Mouse (Mus musculus): Measurements from ENCODE around the gene Npr2. TPM values are rescaled to one million over a fixed set of nuclear protein-coding genes. Genes with fewer than 3 reads are reported as not detected.

Npr2 gene
- total and polyA plus RNA-seq, 3 experiments: 35.9 to 57.0 (median 43.4) TPM

GRCm38 (mm10) chr4:43655656-43656338 is 24.1 kb downstream of the Npr2 start:
- H3K9ac ChIP-seq (ENCODE audit: low read depth, low read length): peak overlapping the region; percentile 89
- H3K27ac ChIP-seq: peak overlapping the region; percentile 79
- H3K4me3 ChIP-seq: peak overlapping the region; percentile 92
- TF ChIP-seq POLR2A (IDR thresholded peaks at IDR 0.05; ENCODE audit: insufficient read depth, low read depth, low read length) (no peak), CTCF (IDR thresholded peaks at IDR 0.05) (no peak), EP300 (IDR thresholded peaks at IDR 0.05; ENCODE audit: insufficient read depth, low read depth, low read length) (0 out of 2 replicates have a peak, but pooled peaks have one; percentile 36)
- no peaks in the 10 kb centered on the region for H3K27me3 ChIP-seq (ENCODE audit: control insufficient read depth, insufficient read depth, low read length)
- H3K79me2 ChIP-seq (replicated peaks; ENCODE audit: control insufficient read depth, insufficient read depth, low read length): no peaks in the 10 kb centered on the region
- intact Hi-C loops (cut with DNase I): loop anchor here (2.0 to 5.0 kb wide), 3 partner anchors 25 to 93 kb away; partner anchors contain the start of genes Creb3, Gba2, Npr2 and Rgp1
- H3K36me3 ChIP-seq (ENCODE audit: control insufficient read depth, insufficient read depth, low read length): no peaks in the 10 kb centered on the region
- no peak for DNase-seq
- 6% methylated on average over 34 of the region's 34 CpGs for WGBS
- no peaks in the 10 kb centered on the region for H3K4me1 ChIP-seq (ENCODE audit: control insufficient read depth, insufficient read depth, low read length)

DNA sequence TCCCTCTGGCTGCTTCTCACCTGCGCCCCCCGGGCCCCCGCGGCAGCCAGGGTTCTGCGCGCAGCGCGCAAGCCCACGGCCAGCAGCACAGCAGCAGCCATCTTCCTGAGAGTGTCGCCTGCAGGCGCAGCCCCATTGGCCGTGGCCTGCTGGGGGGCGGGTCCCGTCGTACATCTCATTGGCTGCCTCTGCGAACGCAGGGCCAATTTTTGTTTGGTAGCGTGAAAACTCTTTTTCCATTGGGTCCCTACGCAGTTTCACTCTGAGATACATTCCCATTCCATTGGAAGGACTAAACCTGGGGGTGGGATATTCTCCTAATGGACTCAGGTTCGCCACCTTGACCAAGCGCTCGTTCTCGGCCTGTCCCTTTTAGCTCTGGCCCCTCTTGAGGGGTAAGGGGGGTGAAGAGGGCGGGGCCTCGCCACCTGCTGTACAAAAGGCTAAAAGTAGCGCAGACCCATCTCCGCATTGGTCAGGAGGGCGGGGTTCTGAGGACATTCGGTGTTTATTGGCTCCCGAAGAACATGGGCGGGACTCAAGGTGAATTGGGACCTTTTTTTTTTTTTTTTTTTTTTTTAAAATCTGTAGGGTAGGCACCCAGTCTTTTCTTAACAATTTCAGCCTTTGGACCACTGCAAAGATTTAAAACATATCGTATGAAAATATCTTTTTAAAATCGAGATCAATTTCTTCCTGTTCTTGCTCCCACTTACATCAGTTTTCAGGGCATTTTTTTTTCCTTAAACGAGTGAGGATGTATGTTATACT is 24.8 kb downstream of the Npr2 start, which contains the start of gene Hint2:
Gene Hint2 (minus strand): TSS at position 128 of the 771 bp plus-strand sequence.
- intact Hi-C loops (cut with DNase I): loop anchor here (2.0 to 5.0 kb wide), 3 partner anchors 26 to 94 kb away; partner anchors contain the start of genes Creb3, Gba2, Npr2 and Rgp1
- Histone ChIP-seq H3K9ac (ENCODE audit: low read depth, low read length) (peak within 1 kb of the TSS; percentile 89), H3K4me3 (peak within 1 kb of the TSS; percentile 92), H3K79me2 (replicated peaks; ENCODE audit: control insufficient read depth, insufficient read depth, low read length) (no peaks in the 10 kb centered on the region), H3K4me1 (ENCODE audit: control insufficient read depth, insufficient read depth, low read length) (no peaks in the 10 kb centered on the region), H3K27ac (peak within 1 kb of the TSS; percentile 79), H3K27me3 (ENCODE audit: control insufficient read depth, insufficient read depth, low read length) (no peaks in the 10 kb centered on the region), H3K36me3 (ENCODE audit: control insufficient read depth, insufficient read depth, low read length) (no peaks in the 10 kb centered on the region)
- 2% methylated on average over 34 of the region's 34 CpGs for WGBS
- peak; percentile 91 to 95 for DNase-seq
- peak; percentile 33; the same call in 1 of the 2 replicates for TF ChIP-seq CTCF (IDR thresholded peaks at IDR 0.05)
- TF ChIP-seq EP300 (IDR thresholded peaks at IDR 0.05; ENCODE audit: insufficient read depth, low read depth, low read length): no peak
- TF ChIP-seq POLR2A (IDR thresholded peaks at IDR 0.05; ENCODE audit: insufficient read depth, low read depth, low read length): peak; percentile 91

DNA sequence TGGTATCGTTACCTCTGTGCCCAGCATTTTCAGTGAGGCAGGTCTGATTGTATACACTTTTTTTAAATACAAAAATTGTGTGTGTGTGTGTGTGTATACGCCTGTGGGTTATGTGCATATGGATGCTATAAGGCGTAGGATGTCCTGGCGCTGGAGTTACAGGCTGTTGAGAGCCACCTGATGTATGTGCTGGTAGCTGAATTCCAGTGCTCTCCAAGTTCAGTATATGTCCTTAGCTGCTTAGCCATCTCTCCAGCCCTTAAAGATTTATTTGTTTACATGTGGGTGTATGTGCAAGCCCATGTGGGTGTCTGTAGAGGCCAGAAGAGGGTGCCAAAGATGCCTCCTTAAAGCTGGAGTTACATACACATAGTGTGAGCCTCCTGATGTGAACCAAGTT is 25.4 kb downstream of the Npr2 start:
- H3K9ac ChIP-seq (ENCODE audit: low read depth, low read length): no peak overlapping the region
- DNase-seq: no peak
- peak overlapping the region; percentile 79 for H3K27ac ChIP-seq
- 56% methylated on average over 4 of the region's 4 CpGs for WGBS
- intact Hi-C loops (cut with DNase I): loop anchor here (2.0 to 5.0 kb wide), 3 partner anchors 26 to 95 kb away; partner anchors contain the start of genes Creb3, Gba2, Npr2 and Rgp1
- H3K4me3 ChIP-seq: peak overlapping the region; percentile 92
- TF ChIP-seq POLR2A (IDR thresholded peaks at IDR 0.05; ENCODE audit: insufficient read depth, low read depth, low read length): no peak
- TF ChIP-seq CTCF (IDR thresholded peaks at IDR 0.05): 0 out of 2 replicates have a peak, but pooled peaks have one; percentile 16
- no peak for TF ChIP-seq EP300 (IDR thresholded peaks at IDR 0.05; ENCODE audit: insufficient read depth, low read depth, low read length)
- no peaks in the 10 kb centered on the region for H3K4me1 ChIP-seq (ENCODE audit: control insufficient read depth, insufficient read depth, low read length)
- H3K36me3 ChIP-seq (ENCODE audit: control insufficient read depth, insufficient read depth, low read length): no peaks in the 10 kb centered on the region
- no peaks in the 10 kb centered on the region for H3K79me2 ChIP-seq (replicated peaks; ENCODE audit: control insufficient read depth, insufficient read depth, low read length)
- H3K27me3 ChIP-seq (ENCODE audit: control insufficient read depth, insufficient read depth, low read length): no peaks in the 10 kb centered on the region

DNA sequence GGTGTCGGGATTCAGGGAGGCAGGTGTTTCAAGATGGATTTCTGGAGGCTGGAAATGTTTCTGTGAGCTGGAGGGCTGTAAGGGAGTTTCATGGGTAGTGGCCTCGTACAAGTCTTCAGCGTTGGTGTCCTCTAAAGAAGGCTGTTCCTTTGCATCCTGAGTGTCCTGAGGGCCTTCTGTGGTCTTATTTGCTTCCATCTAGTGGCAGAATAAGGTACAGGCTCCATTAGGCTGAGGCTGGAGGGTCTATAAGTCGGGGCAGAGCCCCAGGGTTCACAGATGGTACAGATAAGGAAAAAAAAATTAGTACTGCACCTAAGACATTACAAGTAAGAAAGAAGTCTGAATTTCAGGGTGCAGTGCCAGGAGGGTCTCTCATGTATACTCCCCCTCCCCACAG is 34.7 kb downstream of the Npr2 start:
- H3K9ac ChIP-seq (ENCODE audit: low read depth, low read length): no peak overlapping the region
- intact Hi-C loops (cut with DNase I): no loop called here
- peaks cover 6% of the 10 kb centered on the region for H3K4me1 ChIP-seq (ENCODE audit: control insufficient read depth, insufficient read depth, low read length)
- no peak overlapping the region for H3K27ac ChIP-seq
- H3K36me3 ChIP-seq (ENCODE audit: control insufficient read depth, insufficient read depth, low read length): no peaks in the 10 kb centered on the region
- no peak overlapping the region for H3K4me3 ChIP-seq
- no peak for DNase-seq
- 20% methylated on average over 4 of the region's 4 CpGs for WGBS
- TF ChIP-seq POLR2A (IDR thresholded peaks at IDR 0.05; ENCODE audit: insufficient read depth, low read depth, low read length) (no peak), CTCF (IDR thresholded peaks at IDR 0.05) (peak; percentile 69)
- no peaks in the 10 kb centered on the region for H3K79me2 ChIP-seq (replicated peaks; ENCODE audit: control insufficient read depth, insufficient read depth, low read length)
- no peaks in the 10 kb centered on the region; the same call in 1 of the 2 replicates for H3K27me3 ChIP-seq (ENCODE audit: control insufficient read depth, insufficient read depth, low read length)

- no peaks in the 10 kb centered on the region for H3K79me2 ChIP-seq (replicated peaks; ENCODE audit: control insufficient read depth, insufficient read depth, low read length)
- H3K9ac ChIP-seq (ENCODE audit: low read depth, low read length): peak within 1 kb of the TSS; percentile 67
- peak within 1 kb of the TSS; percentile 83 for H3K4me3 ChIP-seq
- intact Hi-C loops (cut with DNase I): loop anchor here (2.0 kb wide), 1 partner anchor 38 kb away; the partner anchor contains the start of gene Npr2
- H3K4me1 ChIP-seq (ENCODE audit: control insufficient read depth, insufficient read depth, low read length): peaks cover 7% of the 10 kb centered on the region
- no peaks in the 10 kb centered on the region; the same call in 1 of the 2 replicates for H3K27me3 ChIP-seq (ENCODE audit: control insufficient read depth, insufficient read depth, low read length)
- H3K27ac ChIP-seq: peak within 1 kb of the TSS; percentile 93
- peak; percentile 94 to 95 for DNase-seq
- 2% methylated on average over 35 of the region's 41 CpGs for WGBS
- no peaks in the 10 kb centered on the region for H3K36me3 ChIP-seq (ENCODE audit: control insufficient read depth, insufficient read depth, low read length)
- TF ChIP-seq POLR2A (IDR thresholded peaks at IDR 0.05; ENCODE audit: insufficient read depth, low read depth, low read length) (peak; percentile 77), CTCF (IDR thresholded peaks at IDR 0.05) (no peak), EP300 (IDR thresholded peaks at IDR 0.05; ENCODE audit: insufficient read depth, low read depth, low read length) (0 out of 2 replicates have a peak, but pooled peaks have one; percentile 6)
These were observed 37.2 kb downstream of the Npr2 start, which contains the start of the genes Tmem8b and Fam221b for GRCm38 (mm10) chr4:43668782-43669427. Tmem8b (plus strand) TSS chr4:43668971. Fam221b (minus strand) TSS chr4:43669145.
